9 mouse cellular contexts compared by ENCODE assay signal in the genomic region with DNA sequence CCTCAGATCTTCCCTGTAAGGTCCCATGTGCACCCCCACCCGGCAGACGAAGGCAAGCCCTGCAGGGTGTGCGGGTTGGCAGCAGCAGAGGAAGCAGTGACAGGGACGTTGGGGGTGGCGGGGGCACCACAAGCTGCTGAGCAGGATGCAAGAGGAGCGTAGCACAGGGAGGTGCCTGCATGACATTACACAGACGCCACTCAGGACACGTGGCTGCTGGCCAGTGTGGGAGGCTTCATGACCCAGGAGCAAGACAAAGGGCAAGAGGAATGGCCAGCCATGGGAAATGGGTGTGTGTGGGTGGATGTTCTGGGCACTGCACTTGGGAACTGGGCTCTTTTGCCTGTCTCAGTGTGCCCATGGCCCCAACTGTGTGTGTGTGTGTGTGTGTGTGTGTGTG. TPM values are rescaled to one million over a fixed set of nuclear protein-coding genes. Genes with fewer than 3 reads are reported as not detected.
DNase-seq lines count a peak whose midpoint lies in the region; ATAC-seq lines count a peak whose summit lies in the region.
"Had no signal": no experiment of that assay in that cellular context is flagged by ENCODE, and none has a peak within 500 bp of the region (broad histone marks: within the 10 kb centered on the region; RNA-seq: fewer than 3 reads in every experiment).

No protein-coding gene starts in this region.

- peak; percentile 73 for DNase-seq in adrenal gland, adult 2 months
- DNase-seq in adrenal gland, adult 18-20 months (ENCODE audit: low spot score in 2 of 2) = no peak
- DNase-seq in midbrain, embryonic 10.5 days (ENCODE audit: low spot score) = no peak
- DNase-seq in layer of hippocampus, postnatal 10 days (ENCODE audit: low spot score in 2 of 2) = peak; percentile 42 to 43
- DNase-seq in thymus, postnatal 36 days = no peak

- H3K36me3 ChIP-seq in midbrain, embryonic 16.5 days (ENCODE audit: control insufficient read depth, insufficient read depth, low read length) = peaks cover 11% of the 10 kb centered on the region
- peaks cover 86% of the 10 kb centered on the region for H3K36me3 ChIP-seq in midbrain, embryonic 10.5 days
- peaks cover 43% of the 10 kb centered on the region for H3K36me3 ChIP-seq in neural tube, embryonic 15.5 days
- peaks cover 16% of the 10 kb centered on the region for H3K36me3 ChIP-seq in intestine, embryonic 15.5 days

- WGBS in midbrain, embryonic 16.5 days = 94% methylated on average over 8 of the region's 8 CpGs
- WGBS in midbrain, embryonic 10.5 days = 93% methylated on average over 8 of the region's 8 CpGs
- WGBS in neural tube, embryonic 15.5 days = 88% methylated on average over 8 of the region's 8 CpGs
- WGBS in intestine, embryonic 15.5 days = 77% methylated on average over 8 of the region's 8 CpGs

- no peaks in the 10 kb centered on the region for H3K9me3 ChIP-seq in midbrain, embryonic 16.5 days (replicated peaks; ENCODE audit: control insufficient read depth, low read length, poor library complexity, severe bottlenecking)
- H3K9me3 ChIP-seq in midbrain, embryonic 10.5 days (replicated peaks) = peaks cover 10% of the 10 kb centered on the region; the same call in 1 of the 2 replicates
- no peaks in the 10 kb centered on the region for H3K9me3 ChIP-seq in neural tube, embryonic 15.5 days (replicated peaks)
- no peaks in the 10 kb centered on the region for H3K9me3 ChIP-seq in intestine, embryonic 15.5 days

- no peak overlapping the region for H3K27ac ChIP-seq in midbrain, embryonic 16.5 days (ENCODE audit: low read length)
- no peak overlapping the region for H3K27ac ChIP-seq in midbrain, embryonic 10.5 days (replicated peaks)
- no peak overlapping the region for H3K27ac ChIP-seq in neural tube, embryonic 15.5 days (replicated peaks)
- no peak overlapping the region for H3K27ac ChIP-seq in intestine, embryonic 15.5 days

- H3K4me2 ChIP-seq in midbrain, embryonic 16.5 days (ENCODE audit: low read length) = no peak overlapping the region
- no peak overlapping the region for H3K4me2 ChIP-seq in neural tube, embryonic 15.5 days
- H3K4me2 ChIP-seq in intestine, embryonic 15.5 days (replicated peaks) = no peak overlapping the region

- no peak overlapping the region for H3K4me3 ChIP-seq in midbrain, embryonic 16.5 days (ENCODE audit: low read depth, low read length)
- no peak overlapping the region for H3K4me3 ChIP-seq in midbrain, embryonic 10.5 days
- no peak overlapping the region for H3K4me3 ChIP-seq in neural tube, embryonic 15.5 days (replicated peaks)
- no peak overlapping the region for H3K4me3 ChIP-seq in intestine, embryonic 15.5 days (replicated peaks)
- H3K4me3 ChIP-seq: myocyte had no signal

- ATAC-seq in midbrain, embryonic 16.5 days = 0 out of 2 replicates have a peak, but pooled peaks have one; percentile 3
- no peak for ATAC-seq in neural tube, embryonic 15.5 days (ENCODE audit: low FRiP score)
- no peak for ATAC-seq in intestine, embryonic 15.5 days

- no peak overlapping the region for H3K9ac ChIP-seq in midbrain, embryonic 16.5 days (ENCODE audit: low read depth, low read length)
- no peak overlapping the region for H3K9ac ChIP-seq in neural tube, embryonic 15.5 days (replicated peaks)
- H3K9ac ChIP-seq in intestine, embryonic 15.5 days = no peak overlapping the region

- no peaks in the 10 kb centered on the region for H3K4me1 ChIP-seq in midbrain, embryonic 16.5 days (ENCODE audit: control insufficient read depth, insufficient read depth, low read length)
- no peaks in the 10 kb centered on the region for H3K4me1 ChIP-seq in midbrain, embryonic 10.5 days
- no peaks in the 10 kb centered on the region for H3K4me1 ChIP-seq in neural tube, embryonic 15.5 days
- no peaks in the 10 kb centered on the region for H3K4me1 ChIP-seq in intestine, embryonic 15.5 days (replicated peaks)

- no peaks in the 10 kb centered on the region for H3K27me3 ChIP-seq in midbrain, embryonic 16.5 days (ENCODE audit: control insufficient read depth, insufficient read depth, low read depth, low read length)
- H3K27me3 ChIP-seq in midbrain, embryonic 10.5 days (ENCODE audit: low read depth, poor library complexity, severe bottlenecking) = no peaks in the 10 kb centered on the region
- H3K27me3 ChIP-seq in neural tube, embryonic 15.5 days (replicated peaks) = no peaks in the 10 kb centered on the region
- no peaks in the 10 kb centered on the region for H3K27me3 ChIP-seq in intestine, embryonic 15.5 days (replicated peaks)

RNA-seq across cellular contexts. Expression of gene Ehd2, which starts 12.9 kb away (rescaled TPM):
- total RNA-seq in adrenal gland, adult 2 months (2021) = 10 to 100 TPM; 40.2 to 87.6 TPM
- polyA plus RNA-seq in adrenal gland, adult 2 months (2012; rRNA removed) = 70.9 and 89.0 TPM in 2 replicates
- 100 to 1,000 TPM in 1 of 2 experiments, 10 to 100 TPM in 1; 28.7 to 121 TPM for total RNA-seq in adrenal gland, adult 18-20 months (2021)
- polyA plus RNA-seq in midbrain, embryonic 16.5 days (2015; fragmentation: Nextera tagmentation; extraction: Ambion mirVana) = 4.6 and 4.9 TPM in 2 replicates
- 12.5 and 13.6 TPM in 2 replicates for polyA plus RNA-seq in midbrain, embryonic 10.5 days (2016; fragmentation: Nextera tagmentation; extraction: Ambion mirVana)
- 10 to 100 TPM in 1 of 2 experiments, 1 to 10 TPM in 1; 8.6 to 14.0 TPM for total RNA-seq in layer of hippocampus, postnatal 10 days (2021)
- 9.2 and 14.8 TPM in 2 replicates for polyA plus RNA-seq in neural tube, embryonic 15.5 days (2015; fragmentation: Nextera tagmentation; extraction: Ambion mirVana)
- polyA plus RNA-seq in intestine, embryonic 15.5 days (2015; fragmentation: Nextera tagmentation; extraction: Ambion mirVana) = 42.3 and 50.9 TPM in 2 replicates

RNA-seq across cellular contexts. Expression of gene Nop53, which starts 34.4 kb away (rescaled TPM):
- total RNA-seq in adrenal gland, adult 2 months (2021) = 100 to 1,000 TPM; 169 to 171 TPM
- polyA plus RNA-seq in adrenal gland, adult 2 months (2012; rRNA removed) = 64.4 and 69.9 TPM in 2 replicates
- total RNA-seq in adrenal gland, adult 18-20 months (2021) = 100 to 1,000 TPM; 181 to 185 TPM
- polyA plus RNA-seq in midbrain, embryonic 16.5 days (2015; fragmentation: Nextera tagmentation; extraction: Ambion mirVana) = 108 and 110 TPM in 2 replicates
- polyA plus RNA-seq in midbrain, embryonic 10.5 days (2016; fragmentation: Nextera tagmentation; extraction: Ambion mirVana) = 181 and 183 TPM in 2 replicates
- total RNA-seq in layer of hippocampus, postnatal 10 days (2021) = 100 to 1,000 TPM; 126 to 135 TPM
- polyA plus RNA-seq in neural tube, embryonic 15.5 days (2015; fragmentation: Nextera tagmentation; extraction: Ambion mirVana) = 108 and 127 TPM in 2 replicates
- 161 and 174 TPM in 2 replicates for polyA plus RNA-seq in intestine, embryonic 15.5 days (2015; fragmentation: Nextera tagmentation; extraction: Ambion mirVana)

RNA-seq across cellular contexts. Expression of gene Selenow, which starts 58.0 kb away (rescaled TPM):
- 100 to 1,000 TPM; 158 to 238 TPM for total RNA-seq in adrenal gland, adult 2 months (2021)
- polyA plus RNA-seq in adrenal gland, adult 2 months (2012; rRNA removed) = 223 and 233 TPM in 2 replicates
- 100 to 1,000 TPM; 179 to 265 TPM for total RNA-seq in adrenal gland, adult 18-20 months (2021)
- polyA plus RNA-seq in midbrain, embryonic 16.5 days (2015; fragmentation: Nextera tagmentation; extraction: Ambion mirVana) = 1,578 and 1,695 TPM in 2 replicates
- 864 and 990 TPM in 2 replicates for polyA plus RNA-seq in midbrain, embryonic 10.5 days (2016; fragmentation: Nextera tagmentation; extraction: Ambion mirVana)
- 1,000 to 10,000 TPM; 1,327 to 1,522 TPM for total RNA-seq in layer of hippocampus, postnatal 10 days (2021)
- 1,268 and 1,471 TPM in 2 replicates for polyA plus RNA-seq in neural tube, embryonic 15.5 days (2015; fragmentation: Nextera tagmentation; extraction: Ambion mirVana)
- polyA plus RNA-seq in intestine, embryonic 15.5 days (2015; fragmentation: Nextera tagmentation; extraction: Ambion mirVana) = 645 and 657 TPM in 2 replicates

Comparison
In these comparisons a context has a peak if more than half of its experiments do, and no peak if none do; other contexts are left out.
1. DNase-seq: peak in adrenal gland, adult 2 months (single experiment) and layer of hippocampus, postnatal 10 days (2 of 2); none in adrenal gland, adult 18-20 months (0 of 2), midbrain, embryonic 10.5 days (single experiment) and thymus, postnatal 36 days (0 of 2).